Mouse (Mus musculus) kidney, adult 11 months (tissue): Measurements from ENCODE around the gene Nrxn2.

ENCODE experiments used
- DNase-seq: peaks from one replicate; pipeline ENCODE4 v3.0.0; 2022

Gene Nrxn2

GRCm38 (mm10) chr19:6496462-6497149, 78.1 kb downstream of the Nrxn2 start:
- no peak for DNase-seq

- DNase-seq: no peak
Measured at GRCm38 (mm10) chr19:6497150-6497801, 78.7 kb downstream of the Nrxn2 start.

- no peak for DNase-seq
Measured at GRCm38 (mm10) chr19:6497803-6498202, 79.3 kb downstream of the Nrxn2 start.

DNA sequence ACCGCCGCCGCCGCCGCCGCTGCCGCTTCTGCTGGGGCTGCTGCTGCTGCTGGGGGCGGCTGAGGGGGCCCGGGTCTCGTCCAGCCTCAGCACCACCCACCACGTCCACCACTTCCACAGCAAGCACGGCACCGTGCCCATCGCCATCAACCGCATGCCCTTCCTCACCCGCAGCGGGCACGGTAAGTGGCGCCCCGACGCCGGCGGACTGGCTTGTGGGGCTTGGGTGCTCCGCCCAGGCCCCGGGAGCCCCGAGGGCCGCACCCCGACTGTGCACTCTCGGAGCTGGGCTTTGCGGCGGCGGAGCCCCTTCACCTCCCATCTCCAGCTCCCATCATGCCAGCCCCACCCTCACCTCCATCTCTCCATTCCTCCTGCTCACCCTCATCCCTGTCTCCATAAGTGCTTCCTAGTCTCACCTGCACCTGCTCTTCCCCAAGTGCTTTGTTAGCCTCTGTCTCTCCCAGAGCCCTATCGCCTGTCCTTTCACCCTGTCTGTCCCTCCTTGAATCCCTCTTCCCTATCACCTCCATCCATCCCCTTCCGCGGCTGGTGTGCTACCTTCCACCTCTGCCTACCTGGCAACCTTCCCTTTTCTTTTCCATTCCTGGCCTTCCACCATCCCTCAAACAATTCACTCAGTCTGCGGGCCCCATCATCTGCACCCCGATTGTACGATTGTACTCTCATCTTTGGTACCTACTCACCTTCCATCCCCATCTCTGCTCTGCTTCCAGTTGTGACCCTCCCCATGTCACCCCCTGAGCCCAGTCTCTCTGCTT, 80.0 kb downstream of the Nrxn2 start:
- no peak for DNase-seq

DNA sequence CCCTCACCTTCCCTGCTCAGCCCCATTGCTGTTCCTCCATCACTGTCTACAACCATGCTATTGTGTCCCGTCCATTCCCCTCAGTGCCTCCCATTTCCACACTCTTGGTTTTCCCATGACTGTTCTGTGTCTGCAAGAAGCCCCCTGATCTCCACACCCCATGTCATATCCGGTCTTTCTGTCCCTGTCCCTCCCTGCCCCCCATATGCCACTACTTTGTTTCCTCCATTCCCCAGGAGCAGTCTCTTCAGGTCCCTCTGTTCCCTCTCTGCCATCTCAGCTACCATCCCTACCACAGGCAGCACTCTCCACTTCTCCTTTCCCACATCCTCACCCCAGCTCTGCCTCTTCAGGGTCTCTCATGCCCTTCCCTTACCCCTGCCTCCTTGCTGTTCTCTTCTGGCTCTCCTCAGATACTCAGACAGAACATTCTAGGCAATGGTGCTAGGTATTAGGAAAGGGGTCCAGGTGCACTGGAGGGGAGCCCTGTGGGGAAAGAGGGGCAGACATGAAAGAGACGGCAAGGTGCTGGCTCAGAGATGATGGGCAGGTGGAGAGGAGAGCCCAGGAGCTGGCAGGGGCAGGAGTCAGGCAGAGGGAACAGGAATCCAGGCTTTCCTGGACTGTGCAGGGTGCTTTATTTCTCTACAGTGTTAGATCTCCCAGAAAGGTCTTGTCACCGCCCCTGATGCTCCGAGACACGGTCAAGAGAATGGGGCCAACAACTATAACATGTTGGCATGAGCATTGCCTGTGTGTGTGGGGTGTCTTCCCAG, 81.5 kb downstream of the Nrxn2 start:
- DNase-seq: no peak

DNA sequence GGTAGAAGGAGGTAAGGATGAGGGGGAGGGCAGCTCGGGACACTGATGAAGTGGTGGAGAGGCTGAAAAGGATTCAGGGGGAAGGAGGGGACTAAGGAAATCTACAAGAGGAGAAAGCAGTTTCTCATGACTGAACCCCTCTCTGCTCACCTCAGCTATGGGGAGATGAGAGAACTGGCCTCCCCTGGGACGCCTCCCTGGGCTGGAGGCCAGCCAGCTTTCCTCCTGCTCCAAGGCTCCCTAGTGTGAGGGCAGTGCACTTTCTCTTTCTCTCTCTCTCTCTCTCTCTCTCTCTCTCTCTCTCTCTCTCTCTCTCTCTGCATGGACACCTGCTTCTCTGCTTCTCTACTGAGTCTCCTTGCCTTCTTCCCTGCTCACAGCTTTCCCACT, 82.1 kb downstream of the Nrxn2 start:
- no peak for DNase-seq

DNA sequence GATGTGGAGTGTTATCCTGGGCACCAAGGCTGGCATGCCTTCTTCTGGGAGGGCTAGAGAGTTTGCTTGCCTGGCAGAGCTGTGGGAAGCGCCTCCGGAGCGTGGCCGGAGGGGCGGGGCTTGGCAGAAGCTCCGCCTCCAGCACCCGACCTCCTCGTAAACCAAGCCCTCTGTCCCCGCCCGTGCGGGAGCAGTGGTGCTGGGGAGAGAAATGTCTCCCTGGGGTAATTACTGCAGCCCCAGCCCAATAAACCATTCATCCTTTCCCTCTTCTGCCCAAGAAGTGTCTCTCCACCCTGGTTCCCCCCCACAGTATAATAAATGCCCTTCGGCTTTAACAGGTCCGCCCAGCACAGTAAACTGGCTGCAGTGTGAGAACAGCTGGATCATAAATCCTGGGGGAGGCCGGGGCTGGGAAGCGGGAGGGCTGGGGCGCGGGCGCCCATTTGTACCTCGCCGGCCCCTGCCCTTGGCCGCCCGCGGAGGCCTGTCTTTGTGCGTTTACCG, 83.6 kb downstream of the Nrxn2 start:
- peak; percentile 33 for DNase-seq

GRCm38 (mm10) chr19:6502543-6503319, 84.2 kb downstream of the Nrxn2 start:
- peak; percentile 46 for DNase-seq

- no peak for DNase-seq
Measured at GRCm38 (mm10) chr19:6503926-6504655, 85.6 kb downstream of the Nrxn2 start.

DNA sequence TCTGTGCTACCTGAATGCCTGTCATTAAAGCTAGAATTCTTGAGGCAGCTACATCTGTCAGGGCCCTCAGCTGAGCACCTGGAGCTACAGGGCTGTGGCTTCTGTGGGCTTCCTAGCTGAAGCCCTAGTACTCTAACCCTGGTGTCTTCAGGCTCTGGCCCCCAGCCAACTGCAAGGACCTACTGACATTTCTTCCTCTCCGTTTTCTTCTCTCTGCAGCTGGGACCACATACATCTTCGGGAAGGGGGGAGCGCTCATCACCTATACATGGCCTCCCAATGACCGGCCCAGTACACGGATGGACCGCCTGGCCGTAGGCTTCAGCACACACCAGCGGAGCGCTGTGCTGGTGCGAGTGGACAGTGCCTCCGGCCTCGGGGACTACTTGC, 86.1 kb downstream of the Nrxn2 start:
- DNase-seq: no peak

- no peak for DNase-seq
Measured at GRCm38 (mm10) chr19:6507393-6507792, 88.9 kb downstream of the Nrxn2 start.

GRCm38 (mm10) chr19:6509881-6510280, 91.3 kb downstream of the Nrxn2 start:
- no peak for DNase-seq

- DNase-seq: no peak
Measured at GRCm38 (mm10) chr19:6510546-6510945, 92.0 kb downstream of the Nrxn2 start.

DNA sequence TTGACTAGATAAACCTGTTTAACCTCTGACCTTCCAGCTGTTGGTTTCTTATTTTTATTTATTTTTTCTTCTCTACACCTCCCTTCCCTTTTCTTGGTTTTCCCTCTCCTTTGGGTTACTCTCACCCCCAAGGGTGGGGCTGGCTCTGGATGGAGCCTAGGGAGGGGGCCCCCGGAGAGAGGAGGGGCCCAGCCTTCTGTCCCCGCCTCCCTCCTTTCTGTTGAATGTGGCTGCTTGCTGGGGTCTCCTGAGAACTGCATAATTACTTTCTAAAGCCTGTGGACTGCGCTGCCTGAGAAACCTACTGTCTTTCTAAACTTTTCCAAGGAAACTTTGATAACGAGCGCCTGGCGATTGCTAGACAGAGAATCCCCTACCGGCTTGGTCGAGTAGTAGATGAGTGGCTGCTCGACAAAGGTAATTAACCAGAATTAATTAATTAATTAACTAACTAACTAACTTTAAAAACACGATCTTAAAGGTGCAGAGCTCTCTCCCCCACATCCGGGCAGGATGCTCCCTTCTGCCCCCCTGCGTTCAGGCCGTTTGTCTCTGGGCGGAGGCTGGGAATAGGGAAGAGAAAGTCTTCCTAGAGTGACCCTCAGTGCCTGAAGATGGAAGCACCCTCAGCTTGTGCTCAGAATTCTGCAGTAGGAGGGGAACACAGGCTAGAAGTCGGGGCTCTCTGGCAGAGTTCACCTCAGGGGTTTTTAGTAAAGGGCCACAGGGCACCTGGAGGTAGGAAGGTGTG, 95.0 kb downstream of the Nrxn2 start:
- DNase-seq: no peak

DNA sequence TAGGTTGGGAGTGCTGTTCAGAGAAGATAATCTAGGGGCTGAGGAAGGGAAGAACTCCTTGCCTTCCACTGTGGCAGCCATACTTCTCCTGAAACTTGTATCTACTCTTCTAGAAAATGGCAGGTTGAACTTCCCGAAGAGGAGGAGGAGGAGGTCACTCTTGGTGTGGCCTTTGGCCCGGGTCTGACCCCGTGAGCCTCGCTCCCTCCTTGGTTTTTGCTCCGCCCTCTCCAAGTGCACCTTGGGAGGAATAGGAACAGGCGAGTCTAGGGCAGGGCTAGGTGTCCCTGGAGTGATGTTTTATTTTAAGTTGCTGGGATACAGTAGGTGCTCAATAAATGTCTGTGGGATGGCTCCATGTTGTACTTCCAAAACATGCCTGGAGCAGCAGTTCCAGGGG, 96.4 kb downstream of the Nrxn2 start:
- no peak for DNase-seq

DNA sequence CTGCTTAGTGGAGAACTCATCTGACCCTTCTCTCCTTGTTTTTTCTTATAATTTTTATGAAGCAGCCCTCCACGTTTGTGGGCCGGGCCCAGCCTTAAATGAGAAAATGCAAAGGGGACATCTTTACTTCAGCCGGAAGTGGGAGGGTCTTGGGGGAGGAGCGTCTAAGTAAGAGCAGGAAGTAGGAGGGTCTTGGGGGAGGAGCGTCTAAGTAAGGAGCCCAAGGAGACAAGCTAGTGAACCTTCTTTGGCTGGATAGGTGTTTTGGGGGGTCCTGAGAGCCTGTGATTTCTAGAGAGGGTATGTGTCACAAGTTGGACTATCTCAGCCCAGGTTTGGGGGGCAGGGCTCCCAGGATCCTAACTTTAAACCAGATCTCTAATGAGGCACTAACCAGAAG, 96.9 kb downstream of the Nrxn2 start:
- DNase-seq: no peak

DNA sequence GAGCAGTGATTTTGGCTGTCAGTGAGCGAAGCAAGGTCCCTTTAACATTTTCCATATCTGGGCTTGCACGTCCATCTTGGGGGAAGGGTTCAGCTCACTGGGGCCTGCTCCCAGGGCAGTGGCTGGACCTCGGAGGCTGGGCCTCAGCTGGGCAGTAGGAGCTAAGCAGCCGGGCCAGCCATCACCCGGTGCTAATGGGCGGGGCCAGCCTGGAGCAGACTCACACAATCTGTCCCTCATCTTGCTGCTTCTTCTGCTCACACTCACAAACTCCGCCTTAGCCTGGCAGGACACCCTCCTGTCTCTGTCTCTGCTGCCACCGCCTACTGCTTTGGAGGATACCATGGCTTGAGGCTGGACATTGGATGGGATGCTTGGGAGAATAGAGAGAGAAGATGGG, 97.6 kb downstream of the Nrxn2 start:
- DNase-seq: no peak

DNA sequence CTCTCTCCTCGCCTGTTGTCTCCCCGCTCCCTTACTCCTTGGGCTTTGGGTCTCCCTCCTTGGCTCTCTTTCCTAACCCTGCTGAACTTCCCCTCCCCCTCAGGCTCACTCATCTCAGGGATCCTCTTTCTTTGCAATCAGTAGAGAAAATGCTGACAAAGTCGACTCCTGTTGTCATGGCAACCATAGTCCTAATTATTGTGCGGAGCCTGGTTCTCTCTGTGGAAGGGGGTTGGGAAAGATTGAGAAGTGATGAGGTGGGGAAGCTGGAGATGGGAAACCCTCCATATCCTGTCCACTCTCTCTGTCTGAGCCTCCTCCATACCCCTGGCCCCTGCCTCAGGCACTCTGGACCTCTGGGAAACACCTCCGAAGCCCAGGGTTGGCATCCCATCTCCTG, 100.1 kb downstream of the Nrxn2 start:
- no peak for DNase-seq

DNA sequence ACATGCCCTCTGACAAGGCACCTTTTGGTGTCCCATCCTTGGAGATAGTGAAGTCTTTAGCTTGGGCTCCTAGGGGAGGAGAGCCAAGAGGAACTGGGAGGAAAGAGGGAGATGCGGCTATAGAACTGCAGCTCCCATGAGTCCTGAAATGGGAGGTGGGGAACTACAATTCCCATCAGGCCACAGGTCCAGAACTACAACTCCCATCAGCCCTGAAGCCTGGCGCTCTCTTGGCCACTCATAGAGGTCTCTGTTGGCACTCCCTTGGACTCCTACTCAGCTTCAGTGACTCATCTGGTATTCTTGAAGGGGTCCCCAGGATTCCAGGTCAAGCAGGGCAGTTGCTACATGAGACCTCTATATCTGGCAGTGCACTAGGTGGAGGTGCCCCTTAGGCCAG, 101.0 kb downstream of the Nrxn2 start:
- DNase-seq: no peak

GRCm38 (mm10) chr19:6521630-6522029, 103.1 kb downstream of the Nrxn2 start:
- DNase-seq: no peak

- no peak for DNase-seq
Measured at GRCm38 (mm10) chr19:6522289-6522688, 103.8 kb downstream of the Nrxn2 start.
